Mouse (Mus musculus): Measurements from ENCODE around the gene Dip2c.

The Dip2c gene

GRCm38 (mm10) chr13:9329307-9329915 is 53.1 kb downstream of the Dip2c start:
- DNase-seq (ENCODE audit: low spot score), result peak; percentile 39

- DNase-seq (ENCODE audit: low spot score), result no peak
Measured at GRCm38 (mm10) chr13:9333187-9333586, 56.9 kb downstream of the Dip2c start.

GRCm38 (mm10) chr13:9340293-9340692 is 64.0 kb downstream of the Dip2c start:
- no peak for DNase-seq (ENCODE audit: low spot score)

- no peak for DNase-seq (ENCODE audit: low spot score)
Measured at GRCm38 (mm10) chr13:9342696-9343095, 66.4 kb downstream of the Dip2c start.

- no peak for DNase-seq (ENCODE audit: low spot score)
Measured at GRCm38 (mm10) chr13:9347448-9347847, 71.1 kb downstream of the Dip2c start.

- DNase-seq (ENCODE audit: low spot score), result no peak
Measured at GRCm38 (mm10) chr13:9350670-9351069, 74.3 kb downstream of the Dip2c start.

- DNase-seq (ENCODE audit: low spot score), result no peak
Measured at GRCm38 (mm10) chr13:9353890-9354289, 77.6 kb downstream of the Dip2c start.

- peak; percentile 46 for DNase-seq (ENCODE audit: low spot score)
Measured at GRCm38 (mm10) chr13:9355331-9355730, 79.0 kb downstream of the Dip2c start.

GRCm38 (mm10) chr13:9361457-9361856 is 85.1 kb downstream of the Dip2c start:
- no peak for DNase-seq (ENCODE audit: low spot score)

- no peak for DNase-seq (ENCODE audit: low spot score)
Measured at GRCm38 (mm10) chr13:9371387-9371786, 95.1 kb downstream of the Dip2c start.

- no peak for DNase-seq (ENCODE audit: low spot score)
Measured at GRCm38 (mm10) chr13:9377130-9377529, 100.8 kb downstream of the Dip2c start.

GRCm38 (mm10) chr13:9380740-9381410 is 104.5 kb downstream of the Dip2c start:
- no peak for DNase-seq (ENCODE audit: low spot score)

- no peak for DNase-seq (ENCODE audit: low spot score)
Measured at GRCm38 (mm10) chr13:9388017-9388416, 111.7 kb downstream of the Dip2c start.

GRCm38 (mm10) chr13:9389334-9389733 is 113.0 kb downstream of the Dip2c start:
- no peak for DNase-seq (ENCODE audit: low spot score)

GRCm38 (mm10) chr13:9390204-9390804 is 114.0 kb downstream of the Dip2c start:
- no peak for DNase-seq (ENCODE audit: low spot score)

- DNase-seq (ENCODE audit: low spot score), result no peak
Measured at GRCm38 (mm10) chr13:9393470-9393869, 117.1 kb downstream of the Dip2c start.

- no peak for DNase-seq (ENCODE audit: low spot score)
Measured at GRCm38 (mm10) chr13:9395286-9395685, 119.0 kb downstream of the Dip2c start.

GRCm38 (mm10) chr13:9398846-9399245 is 122.5 kb downstream of the Dip2c start:
- DNase-seq (ENCODE audit: low spot score), result peak; percentile 77

- no peak for DNase-seq (ENCODE audit: low spot score)
Measured at GRCm38 (mm10) chr13:9405399-9405798, 129.1 kb downstream of the Dip2c start.

- no peak for DNase-seq (ENCODE audit: low spot score)
Measured at GRCm38 (mm10) chr13:9408983-9409382, 132.7 kb downstream of the Dip2c start.

GRCm38 (mm10) chr13:9418441-9418840 is 142.1 kb downstream of the Dip2c start:
- DNase-seq (ENCODE audit: low spot score), result no peak

GRCm38 (mm10) chr13:9419213-9419612 is 142.9 kb downstream of the Dip2c start:
- no peak for DNase-seq (ENCODE audit: low spot score)

- DNase-seq (ENCODE audit: low spot score), result no peak
Measured at GRCm38 (mm10) chr13:9421949-9422348, 145.6 kb downstream of the Dip2c start.

All from retina, embryonic 14.5 days (tissue).